Mouse (Mus musculus): ENCODE data around the gene Fchsd2. TPM values are rescaled to one million over a fixed set of nuclear protein-coding genes. Genes with fewer than 3 reads are reported as not detected.

The Fchsd2 gene
- polyA plus RNA-seq, 1 experiment from 2014 or later, result 33.2 TPM

DNA sequence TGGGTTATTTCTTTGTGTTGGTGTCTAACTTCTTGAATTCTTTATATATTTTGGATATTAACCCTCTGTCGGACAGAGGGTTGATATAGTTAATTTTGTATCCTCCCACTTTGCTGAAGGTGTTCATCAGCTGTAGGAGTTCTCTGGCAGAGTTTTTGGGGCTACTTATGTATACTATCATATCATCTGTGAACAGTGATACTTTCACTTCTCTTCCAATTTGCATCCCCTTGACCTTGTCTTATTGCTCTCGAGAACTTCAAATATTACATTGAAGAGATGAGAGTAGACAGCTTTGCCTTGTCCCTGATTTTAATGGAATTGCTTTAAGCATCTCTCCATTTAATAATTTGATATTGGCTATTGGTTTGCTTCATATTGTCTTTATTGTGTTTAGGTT is 130.8 kb downstream of the Fchsd2 start:
- Histone ChIP-seq H3K9me3 (ENCODE audit: control insufficient read depth, low read length) (no peaks in the 10 kb centered on the region), H3K4me2 (ENCODE audit: low read depth, low read length, severe bottlenecking) (no peak overlapping the region), H3K27ac (ENCODE audit: low read depth, low read length) (no peak overlapping the region), H3K27me3 (ENCODE audit: control insufficient read depth, insufficient read depth, low read length) (no peaks in the 10 kb centered on the region), H3K4me3 (ENCODE audit: low read depth, low read length) (no peak overlapping the region), H3K9ac (ENCODE audit: low read length) (no peak overlapping the region), H3K4me1 (replicated peaks; ENCODE audit: control insufficient read depth, insufficient read depth, low read length) (no peaks in the 10 kb centered on the region), H3K36me3 (ENCODE audit: control insufficient read depth, insufficient read depth, low read length) (no peaks in the 10 kb centered on the region)
- WGBS, result 94% methylated on average over 2 of the region's 2 CpGs
- DNase-seq (ENCODE audit: low spot score) (no peak), ATAC-seq (replicated peaks; ENCODE audit: low FRiP score) (no peak)

DNA sequence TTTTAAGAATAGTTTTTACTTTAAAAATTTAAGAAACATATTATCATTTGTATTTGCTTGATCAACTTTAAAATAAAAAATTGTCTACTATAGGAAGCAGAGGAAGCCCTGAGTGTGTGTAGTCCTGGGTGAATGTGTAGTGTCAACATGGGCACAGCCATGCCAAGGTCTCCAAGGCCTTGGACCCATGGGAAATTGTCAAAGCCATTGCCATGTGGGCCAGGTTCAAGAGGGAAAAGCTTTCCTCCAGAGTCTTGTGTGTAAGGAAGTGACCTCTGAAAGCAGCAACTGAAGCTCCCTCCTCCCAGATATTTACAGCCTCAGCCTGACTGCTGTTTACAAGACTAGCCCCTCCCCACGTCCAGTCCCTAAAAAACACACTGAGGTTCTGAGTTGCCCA is 136.7 kb downstream of the Fchsd2 start:
- WGBS, result 70% methylated on average over 1 of the region's 1 CpGs
- no peaks in the 10 kb centered on the region for H3K27me3 ChIP-seq (ENCODE audit: control insufficient read depth, insufficient read depth, low read length)
- no peaks in the 10 kb centered on the region for H3K4me1 ChIP-seq (replicated peaks; ENCODE audit: control insufficient read depth, insufficient read depth, low read length)
- no peak overlapping the region for H3K4me3 ChIP-seq (ENCODE audit: low read depth, low read length)
- ATAC-seq (replicated peaks; ENCODE audit: low FRiP score), result no peak
- no peak overlapping the region for H3K27ac ChIP-seq (ENCODE audit: low read depth, low read length)
- DNase-seq (ENCODE audit: low spot score), result no peak
- H3K9ac ChIP-seq (ENCODE audit: low read length), result no peak overlapping the region
- no peaks in the 10 kb centered on the region for H3K36me3 ChIP-seq (ENCODE audit: control insufficient read depth, insufficient read depth, low read length)
- no peak overlapping the region for H3K4me2 ChIP-seq (ENCODE audit: low read depth, low read length, severe bottlenecking)
- no peaks in the 10 kb centered on the region for H3K9me3 ChIP-seq (ENCODE audit: control insufficient read depth, low read length)

DNA sequence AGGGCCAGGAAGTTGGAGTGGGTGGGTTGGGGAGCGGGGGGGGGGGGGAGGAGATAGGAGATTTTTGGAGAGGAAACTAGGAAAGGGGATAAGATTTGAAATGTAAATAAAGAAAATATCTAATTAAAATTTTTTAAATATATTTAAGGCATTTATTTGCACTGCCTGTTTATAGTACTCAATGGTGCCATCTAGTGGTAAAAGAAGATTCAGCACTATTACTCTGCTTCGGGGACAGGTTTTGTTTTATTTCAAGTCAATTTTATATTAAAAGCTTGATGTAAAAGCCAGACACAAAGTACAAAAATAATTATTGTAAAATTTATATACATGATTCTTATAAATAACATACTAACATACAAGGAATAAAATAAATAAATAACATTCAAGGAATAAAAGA is 138.8 kb downstream of the Fchsd2 start:
- H3K4me3 ChIP-seq (ENCODE audit: low read depth, low read length), result no peak overlapping the region
- H3K9me3 ChIP-seq (ENCODE audit: control insufficient read depth, low read length), result no peaks in the 10 kb centered on the region
- H3K27ac ChIP-seq (ENCODE audit: low read depth, low read length), result no peak overlapping the region
- no peak overlapping the region for H3K9ac ChIP-seq (ENCODE audit: low read length)
- H3K4me2 ChIP-seq (ENCODE audit: low read depth, low read length, severe bottlenecking), result no peak overlapping the region
- DNase-seq (ENCODE audit: low spot score) (no peak), ATAC-seq (replicated peaks; ENCODE audit: low FRiP score) (no peak)
- WGBS, result 35% methylated on average over 2 of the region's 2 CpGs
- no peaks in the 10 kb centered on the region for H3K4me1 ChIP-seq (replicated peaks; ENCODE audit: control insufficient read depth, insufficient read depth, low read length)
- no peaks in the 10 kb centered on the region for H3K27me3 ChIP-seq (ENCODE audit: control insufficient read depth, insufficient read depth, low read length)
- H3K36me3 ChIP-seq (ENCODE audit: control insufficient read depth, insufficient read depth, low read length), result no peaks in the 10 kb centered on the region

DNA sequence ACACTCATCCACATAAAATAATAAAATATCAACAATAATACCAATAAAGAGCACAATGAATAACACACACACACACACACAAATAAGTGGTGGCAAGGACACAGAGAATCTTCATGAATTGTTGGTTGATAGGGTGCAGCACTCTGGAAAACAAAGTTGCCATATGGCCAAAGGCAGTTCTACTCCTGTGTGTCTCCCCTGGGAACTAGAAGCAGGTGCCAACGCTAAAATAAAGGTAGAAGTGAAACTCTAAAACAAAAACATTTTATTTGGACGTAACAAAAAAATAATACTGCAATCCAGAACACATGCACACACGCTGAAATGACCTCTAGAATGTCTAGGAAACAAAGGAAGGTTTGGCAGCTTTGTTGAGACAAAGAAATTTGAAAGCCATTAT is 140.1 kb downstream of the Fchsd2 start:
- Histone ChIP-seq H3K4me1 (replicated peaks; ENCODE audit: control insufficient read depth, insufficient read depth, low read length) (no peaks in the 10 kb centered on the region), H3K4me2 (ENCODE audit: low read depth, low read length, severe bottlenecking) (no peak overlapping the region), H3K27me3 (ENCODE audit: control insufficient read depth, insufficient read depth, low read length) (no peaks in the 10 kb centered on the region), H3K27ac (ENCODE audit: low read depth, low read length) (no peak overlapping the region), H3K36me3 (ENCODE audit: control insufficient read depth, insufficient read depth, low read length) (no peaks in the 10 kb centered on the region), H3K9me3 (ENCODE audit: control insufficient read depth, low read length) (no peaks in the 10 kb centered on the region), H3K9ac (ENCODE audit: low read length) (no peak overlapping the region), H3K4me3 (ENCODE audit: low read depth, low read length) (no peak overlapping the region)
- 72% methylated on average over 3 of the region's 3 CpGs for WGBS
- no peak for DNase-seq (ENCODE audit: low spot score)
- no peak for ATAC-seq (replicated peaks; ENCODE audit: low FRiP score)

DNA sequence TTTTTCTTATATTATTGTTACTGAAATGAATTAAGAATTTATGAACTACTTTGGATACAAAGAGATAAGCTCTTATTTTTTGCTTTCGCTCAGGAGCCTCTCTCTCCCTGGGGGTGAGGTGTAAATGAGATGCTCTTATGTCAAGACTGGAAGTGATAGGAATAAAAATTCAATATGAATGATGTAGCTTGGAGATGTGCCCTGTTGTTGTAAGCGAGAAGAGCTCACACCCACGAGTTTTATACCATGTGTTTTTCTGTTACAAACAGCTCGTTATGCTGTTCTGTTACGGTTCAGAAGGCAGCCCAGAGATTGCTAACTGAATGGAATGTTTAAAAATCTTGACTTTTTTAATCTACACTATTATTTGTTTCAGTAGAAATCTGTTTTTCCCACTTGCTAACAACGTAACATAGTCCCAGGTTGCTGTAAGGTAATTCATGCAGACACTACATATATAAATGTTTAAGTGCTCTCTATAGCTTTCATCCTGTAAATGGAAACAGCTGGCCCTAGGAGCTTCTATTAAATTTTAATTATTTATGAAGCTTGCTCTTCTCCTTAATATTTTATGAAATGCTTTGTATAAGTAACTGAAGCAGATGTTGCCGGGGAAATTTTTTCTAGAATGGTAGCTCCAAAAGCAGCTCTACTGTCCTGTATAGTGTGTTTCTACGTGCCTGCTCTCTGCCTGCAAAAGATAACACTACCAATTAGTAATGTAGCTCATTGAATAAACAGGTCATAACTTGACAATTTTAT is 144.2 kb downstream of the Fchsd2 start:
- H3K4me3 ChIP-seq (ENCODE audit: low read depth, low read length), result no peak overlapping the region

DNA sequence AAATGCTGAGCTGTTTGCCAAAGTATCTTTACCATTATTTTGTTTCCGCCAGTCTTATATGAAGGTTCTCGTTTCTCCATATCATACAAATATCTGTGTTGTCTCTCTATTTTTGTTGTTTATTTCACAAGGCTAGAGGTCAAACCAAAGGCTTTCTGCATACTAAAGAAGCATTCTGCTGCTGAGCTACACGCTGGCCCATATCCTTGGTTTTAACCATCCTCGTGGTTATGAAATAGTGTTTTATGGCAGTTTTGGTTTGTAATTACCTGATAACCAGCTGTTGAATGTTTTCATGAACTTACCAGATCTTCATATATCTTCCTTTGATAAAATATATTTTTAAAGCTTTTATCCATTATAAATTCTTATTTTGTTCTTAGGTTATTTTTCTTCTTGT is 156.1 kb downstream of the Fchsd2 start:
- H3K9ac ChIP-seq (ENCODE audit: low read length), result no peak overlapping the region
- H3K9me3 ChIP-seq (ENCODE audit: control insufficient read depth, low read length), result no peaks in the 10 kb centered on the region
- H3K27ac ChIP-seq (ENCODE audit: low read depth, low read length), result no peak overlapping the region
- no peak overlapping the region for H3K4me2 ChIP-seq (ENCODE audit: low read depth, low read length, severe bottlenecking)
- 93% methylated on average over 4 of the region's 4 CpGs for WGBS
- H3K4me1 ChIP-seq (replicated peaks; ENCODE audit: control insufficient read depth, insufficient read depth, low read length), result no peaks in the 10 kb centered on the region
- no peaks in the 10 kb centered on the region for H3K36me3 ChIP-seq (ENCODE audit: control insufficient read depth, insufficient read depth, low read length)
- no peaks in the 10 kb centered on the region for H3K27me3 ChIP-seq (ENCODE audit: control insufficient read depth, insufficient read depth, low read length)
- no peak overlapping the region for H3K4me3 ChIP-seq (ENCODE audit: low read depth, low read length)
- DNase-seq (ENCODE audit: low spot score), result no peak
- no peak for ATAC-seq (replicated peaks; ENCODE audit: low FRiP score)

More for the DNA sequence above, 144.2 kb downstream of the Fchsd2 start:
- no peak for DNase-seq (ENCODE audit: low spot score)
- H3K36me3 ChIP-seq (ENCODE audit: control insufficient read depth, insufficient read depth, low read length), result no peaks in the 10 kb centered on the region
- H3K9me3 ChIP-seq (ENCODE audit: control insufficient read depth, low read length), result no peaks in the 10 kb centered on the region
- H3K27me3 ChIP-seq (ENCODE audit: control insufficient read depth, insufficient read depth, low read length), result no peaks in the 10 kb centered on the region
- no peak overlapping the region for H3K27ac ChIP-seq (ENCODE audit: low read depth, low read length)
- 81% methylated on average over 8 of the region's 8 CpGs for WGBS
- H3K9ac ChIP-seq (ENCODE audit: low read length), result no peak overlapping the region
- ATAC-seq (replicated peaks; ENCODE audit: low FRiP score), result no peak
- no peaks in the 10 kb centered on the region for H3K4me1 ChIP-seq (replicated peaks; ENCODE audit: control insufficient read depth, insufficient read depth, low read length)
- no peak overlapping the region for H3K4me2 ChIP-seq (ENCODE audit: low read depth, low read length, severe bottlenecking)

DNA sequence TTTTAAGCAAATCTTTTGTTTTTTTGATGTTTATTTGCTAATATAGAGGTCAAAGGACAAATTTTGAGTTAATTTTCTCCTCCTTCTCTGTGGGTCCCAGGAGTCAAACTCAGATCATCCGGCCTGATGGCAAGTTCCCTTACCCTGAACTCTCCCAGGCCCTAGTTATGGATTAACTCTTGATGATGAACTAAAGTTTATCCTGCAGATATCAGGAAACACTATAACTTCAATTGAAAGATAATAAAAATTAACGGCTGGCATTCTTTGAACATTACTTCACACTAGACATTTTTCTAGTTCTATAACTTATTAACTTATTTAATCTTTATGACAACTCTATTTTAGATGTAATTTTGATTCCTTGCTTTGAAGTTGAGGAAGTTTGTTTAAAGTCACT is 156.5 kb downstream of the Fchsd2 start:
- no peaks in the 10 kb centered on the region for H3K4me1 ChIP-seq (replicated peaks; ENCODE audit: control insufficient read depth, insufficient read depth, low read length)
- H3K27ac ChIP-seq (ENCODE audit: low read depth, low read length), result no peak overlapping the region
- no peak overlapping the region for H3K4me2 ChIP-seq (ENCODE audit: low read depth, low read length, severe bottlenecking)
- H3K27me3 ChIP-seq (ENCODE audit: control insufficient read depth, insufficient read depth, low read length), result no peaks in the 10 kb centered on the region
- no peak overlapping the region for H3K9ac ChIP-seq (ENCODE audit: low read length)
- no peaks in the 10 kb centered on the region for H3K36me3 ChIP-seq (ENCODE audit: control insufficient read depth, insufficient read depth, low read length)
- 83% methylated on average over 2 of the region's 2 CpGs for WGBS
- DNase-seq (ENCODE audit: low spot score) (no peak), ATAC-seq (replicated peaks; ENCODE audit: low FRiP score) (no peak)
- H3K4me3 ChIP-seq (ENCODE audit: low read depth, low read length), result no peak overlapping the region
- no peaks in the 10 kb centered on the region for H3K9me3 ChIP-seq (ENCODE audit: control insufficient read depth, low read length)

DNA sequence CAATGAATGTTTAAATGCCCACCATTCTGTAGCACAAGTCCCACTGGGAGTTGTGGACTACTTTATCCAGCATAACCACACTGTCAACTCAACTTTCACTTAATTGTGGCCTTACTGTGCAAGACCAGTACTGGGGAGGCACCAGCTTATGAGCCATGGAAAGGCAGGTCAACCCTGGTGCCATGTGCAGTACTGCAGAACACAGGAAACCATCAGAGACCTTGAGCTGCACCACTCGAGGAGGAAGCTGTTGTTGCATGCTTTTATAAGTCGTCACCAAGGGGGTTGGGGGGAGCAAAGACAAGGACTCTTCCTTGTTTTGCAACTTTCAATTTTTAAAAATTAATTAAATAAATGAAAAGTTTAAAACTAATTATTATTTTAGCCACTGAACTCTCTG is 160.4 kb downstream of the Fchsd2 start:
- Histone ChIP-seq H3K27ac (ENCODE audit: low read depth, low read length) (no peak overlapping the region), H3K4me2 (ENCODE audit: low read depth, low read length, severe bottlenecking) (no peak overlapping the region), H3K4me1 (replicated peaks; ENCODE audit: control insufficient read depth, insufficient read depth, low read length) (no peaks in the 10 kb centered on the region), H3K9me3 (ENCODE audit: control insufficient read depth, low read length) (no peaks in the 10 kb centered on the region), H3K4me3 (ENCODE audit: low read depth, low read length) (no peak overlapping the region), H3K9ac (ENCODE audit: low read length) (no peak overlapping the region), H3K27me3 (ENCODE audit: control insufficient read depth, insufficient read depth, low read length) (no peaks in the 10 kb centered on the region), H3K36me3 (ENCODE audit: control insufficient read depth, insufficient read depth, low read length) (no peaks in the 10 kb centered on the region)
- ATAC-seq (replicated peaks; ENCODE audit: low FRiP score) (no peak), DNase-seq (ENCODE audit: low spot score) (no peak)
- 75% methylated on average over 2 of the region's 2 CpGs for WGBS

DNA sequence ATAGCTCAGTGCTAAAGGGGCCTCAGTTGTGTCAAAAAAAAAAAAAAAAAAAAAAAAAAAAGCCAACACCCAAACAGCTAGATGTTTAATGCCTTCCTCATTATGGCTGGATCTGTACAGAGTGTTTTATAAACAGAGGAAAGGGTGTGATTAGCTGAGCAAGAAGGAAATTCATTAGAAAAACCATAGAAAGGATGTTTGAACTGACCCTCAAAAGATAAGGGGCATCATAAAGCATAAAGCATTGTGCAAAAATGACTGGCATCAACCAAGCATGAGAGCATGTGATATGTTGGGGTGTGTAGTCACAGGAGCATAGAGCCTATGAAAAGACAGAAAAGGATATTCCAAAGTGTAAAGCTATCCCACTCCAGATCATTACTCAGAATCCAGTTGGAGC is 165.8 kb downstream of the Fchsd2 start:
- DNase-seq (ENCODE audit: low spot score), result no peak
- Histone ChIP-seq H3K4me2 (ENCODE audit: low read depth, low read length, severe bottlenecking) (no peak overlapping the region), H3K4me1 (replicated peaks; ENCODE audit: control insufficient read depth, insufficient read depth, low read length) (no peaks in the 10 kb centered on the region), H3K27me3 (ENCODE audit: control insufficient read depth, insufficient read depth, low read length) (no peaks in the 10 kb centered on the region), H3K9me3 (ENCODE audit: control insufficient read depth, low read length) (no peaks in the 10 kb centered on the region), H3K9ac (ENCODE audit: low read length) (no peak overlapping the region), H3K4me3 (ENCODE audit: low read depth, low read length) (no peak overlapping the region), H3K36me3 (ENCODE audit: control insufficient read depth, insufficient read depth, low read length) (no peaks in the 10 kb centered on the region; the same call in 1 of the 2 replicates), H3K27ac (ENCODE audit: low read depth, low read length) (no peak overlapping the region)
- ATAC-seq (replicated peaks; ENCODE audit: low FRiP score), result no peak
